Mouse (Mus musculus) induced T-regulatory cell, adult 2 months (primary cell): ENCODE data around the gene Ugdh.

Experiments used
- DNase-seq: peaks from one replicate; pipeline ENCODE4 v3.0.0-alpha.2; 2012; ENCODE audit warnings: low read depth

The Ugdh gene

GRCm38 (mm10) chr5:65428321-65428720 is 7.4 kb downstream of the Ugdh start:
- no peak for DNase-seq

GRCm38 (mm10) chr5:65425251-65425650 is 10.5 kb downstream of the Ugdh start:
- DNase-seq: no peak

GRCm38 (mm10) chr5:65424215-65424614 is 11.5 kb downstream of the Ugdh start:
- DNase-seq: no peak

- no peak for DNase-seq
These were observed 12.9 kb downstream of the Ugdh start for GRCm38 (mm10) chr5:65422803-65423202.

GRCm38 (mm10) chr5:65420822-65421221 is 14.9 kb downstream of the Ugdh start:
- DNase-seq: no peak

- no peak for DNase-seq
These were observed 16.6 kb downstream of the Ugdh start for GRCm38 (mm10) chr5:65419136-65419535.

- no peak for DNase-seq
These were observed 19.9 kb downstream of the Ugdh start for GRCm38 (mm10) chr5:65415653-65416458.

GRCm38 (mm10) chr5:65407989-65408388 is 27.8 kb downstream of the Ugdh start:
- DNase-seq: no peak

- peak; percentile 86 for DNase-seq
These were observed 34.3 kb downstream of the Ugdh start for GRCm38 (mm10) chr5:65401251-65401994.

- peak; percentile 37 for DNase-seq
These were observed 41.3 kb downstream of the Ugdh start for GRCm38 (mm10) chr5:65394425-65394824.

- no peak for DNase-seq
These were observed 44.0 kb downstream of the Ugdh start for GRCm38 (mm10) chr5:65391753-65392152.

- peak; percentile 98 for DNase-seq
These were observed 44.8 kb downstream of the Ugdh start, which contains the start of the genes Rpl9 and Lias for GRCm38 (mm10) chr5:65390648-65391644. Gene Rpl9 (minus strand): TSS chr5:65391444. Gene Lias (plus strand): TSS chr5:65391497.

- DNase-seq: no peak
These were observed 48.5 kb downstream of the Ugdh start for GRCm38 (mm10) chr5:65387008-65387867.

GRCm38 (mm10) chr5:65385704-65386103 is 50.0 kb downstream of the Ugdh start:
- no peak for DNase-seq

- DNase-seq: no peak
These were observed 61.0 kb downstream of the Ugdh start for GRCm38 (mm10) chr5:65374746-65375145.

- DNase-seq: no peak
These were observed 64.2 kb downstream of the Ugdh start for GRCm38 (mm10) chr5:65371551-65371950.

- no peak for DNase-seq
These were observed 67.9 kb downstream of the Ugdh start for GRCm38 (mm10) chr5:65367837-65368236.
